Comparison of ENCODE assay signal across 8 mouse cellular contexts in genomic region chr7:5080815-5081214, GRCm38 (mm10). TPM values are rescaled to one million over a fixed set of nuclear protein-coding genes. Genes with fewer than 3 reads are reported as not detected.
DNase-seq lines count a peak whose midpoint lies in the region; ATAC-seq and TF ChIP-seq lines count a peak whose summit lies in the region.
"Had no signal": no experiment of that assay in that cellular context is flagged by ENCODE, and none has a peak within 500 bp of the region (broad histone marks: within the 10 kb centered on the region; RNA-seq: fewer than 3 reads in every experiment).

No protein-coding gene starts in this region.

- no peak for TF ChIP-seq POLR2A in limb, embryonic 14.5 days (IDR thresholded peaks at IDR 0.05; ENCODE audit: borderline replicate concordance, extremely low read depth, insufficient read depth, insufficient read length)

- H3K27ac ChIP-seq in lung, embryonic 15.5 days, result peak overlapping the region; percentile 95
- H3K27ac ChIP-seq in forebrain, embryonic 10.5 days, result peak overlapping the region; percentile 94
- H3K27ac ChIP-seq in limb, embryonic 14.5 days (replicated peaks; ENCODE audit: low read depth, low read length), result peak overlapping the region; percentile 90
- peak overlapping the region; percentile 95 for H3K27ac ChIP-seq in stomach, embryonic 15.5 days

- DNase-seq in lung, postnatal 4 days, result no peak
- no peak for DNase-seq in forebrain, embryonic 10.5 days (ENCODE audit: extremely low spot score, low spot score)
- DNase-seq in limb, embryonic 14.5 days (ENCODE audit: low spot score), result no peak
- DNase-seq in ovary, postnatal 14 days (ENCODE audit: low spot score), result no peak
- no peak for DNase-seq in adrenal gland, adult 2 months
- DNase-seq: thymus, postnatal 25 days had no signal

- ATAC-seq in lung, embryonic 15.5 days (ENCODE audit: borderline replicate concordance, extremely low read depth, low FRiP score, low TSS enrichment), result no peak
- no peak for ATAC-seq in limb, embryonic 14.5 days (ENCODE audit: low FRiP score, low read depth)
- ATAC-seq in stomach, embryonic 15.5 days (ENCODE audit: insufficient read depth, low FRiP score, low read depth), result no peak

- peaks cover 56% of the 10 kb centered on the region for H3K36me3 ChIP-seq in lung, embryonic 15.5 days
- H3K36me3 ChIP-seq in forebrain, embryonic 10.5 days (replicated peaks), result peaks cover 76% of the 10 kb centered on the region
- H3K36me3 ChIP-seq in limb, embryonic 14.5 days (ENCODE audit: control insufficient read depth, insufficient read depth, low read length), result peaks cover 54% of the 10 kb centered on the region
- peaks cover 44% of the 10 kb centered on the region for H3K36me3 ChIP-seq in stomach, embryonic 15.5 days

- H3K9ac ChIP-seq in lung, embryonic 15.5 days, result peak overlapping the region; percentile 98
- peak overlapping the region; percentile 97 for H3K9ac ChIP-seq in limb, embryonic 14.5 days (ENCODE audit: low read depth, low read length, severe bottlenecking)
- peak overlapping the region; percentile 87 for H3K9ac ChIP-seq in stomach, embryonic 15.5 days

- peaks cover 13% of the 10 kb centered on the region for H3K4me1 ChIP-seq in lung, embryonic 15.5 days
- peaks cover 17% of the 10 kb centered on the region for H3K4me1 ChIP-seq in forebrain, embryonic 10.5 days
- H3K4me1 ChIP-seq in limb, embryonic 14.5 days (ENCODE audit: control insufficient read depth, insufficient read depth, low read length), result peaks cover 10% of the 10 kb centered on the region; the same call in 1 of the 2 replicates
- peaks cover 12% of the 10 kb centered on the region for H3K4me1 ChIP-seq in stomach, embryonic 15.5 days

- peak overlapping the region; percentile 98 for H3K4me3 ChIP-seq in lung, embryonic 15.5 days
- H3K4me3 ChIP-seq in forebrain, embryonic 10.5 days, result peak overlapping the region; percentile 98
- H3K4me3 ChIP-seq in limb, embryonic 14.5 days (replicated peaks; ENCODE audit: low read length), result peak overlapping the region; percentile 99
- peak overlapping the region; percentile 86 for H3K4me3 ChIP-seq in stomach, embryonic 15.5 days (replicated peaks)

- H3K27me3 ChIP-seq in lung, embryonic 15.5 days, result no peaks in the 10 kb centered on the region
- H3K27me3 ChIP-seq in forebrain, embryonic 10.5 days (ENCODE audit: poor library complexity, severe bottlenecking), result no peaks in the 10 kb centered on the region
- H3K27me3 ChIP-seq in limb, embryonic 14.5 days (ENCODE audit: control insufficient read depth, insufficient read depth, low read length), result no peaks in the 10 kb centered on the region
- H3K27me3 ChIP-seq in stomach, embryonic 15.5 days (replicated peaks), result no peaks in the 10 kb centered on the region

- no peaks in the 10 kb centered on the region for H3K9me3 ChIP-seq in lung, embryonic 15.5 days
- H3K9me3 ChIP-seq in forebrain, embryonic 10.5 days, result no peaks in the 10 kb centered on the region
- H3K9me3 ChIP-seq in limb, embryonic 14.5 days (ENCODE audit: control insufficient read depth, low read length), result no peaks in the 10 kb centered on the region
- H3K9me3 ChIP-seq in stomach, embryonic 15.5 days, result no peaks in the 10 kb centered on the region

- peak overlapping the region; percentile 85 for H3K4me2 ChIP-seq in lung, embryonic 15.5 days
- H3K4me2 ChIP-seq in limb, embryonic 14.5 days (replicated peaks; ENCODE audit: low read depth, low read length, severe bottlenecking), result peak overlapping the region; percentile 87
- H3K4me2 ChIP-seq in stomach, embryonic 15.5 days, result peak overlapping the region; percentile 78

- WGBS in lung, embryonic 15.5 days, result 8% methylated on average over 6 of the region's 6 CpGs
- 25% methylated on average over 6 of the region's 6 CpGs for WGBS in forebrain, embryonic 10.5 days
- 7% methylated on average over 6 of the region's 6 CpGs for WGBS in limb, embryonic 14.5 days
- 13% methylated on average over 6 of the region's 6 CpGs for WGBS in stomach, embryonic 15.5 days

RNA-seq across cellular contexts. Expression of gene Epn1, which starts 0.8 kb away (rescaled TPM):
- polyA plus RNA-seq in lung, embryonic 15.5 days (2015; fragmentation: Nextera tagmentation; extraction: Ambion mirVana), result 55.1 and 60.5 TPM in 2 replicates
- polyA plus RNA-seq in forebrain, embryonic 10.5 days (2016; fragmentation: Nextera tagmentation; extraction: Ambion mirVana), result 53.5 and 54.6 TPM in 2 replicates
- 119 and 144 TPM in 2 replicates for polyA plus RNA-seq in limb, embryonic 14.5 days (2012; rRNA removed)
- polyA plus RNA-seq in limb, embryonic 14.5 days (2014; fragmentation: Nextera tagmentation; extraction: Ambion mirVana), result 69.1 and 76.2 TPM in 2 replicates
- 54.5 and 59.6 TPM in 2 replicates for polyA plus RNA-seq in stomach, embryonic 15.5 days (2015; fragmentation: Nextera tagmentation; extraction: Ambion mirVana)
- total RNA-seq in adrenal gland, adult 2 months (2021), result 100 to 1,000 TPM; 114 to 169 TPM
- polyA plus RNA-seq in adrenal gland, adult 2 months (2012; rRNA removed), result 291 and 321 TPM in 2 replicates

RNA-seq across cellular contexts. Expression of gene U2af2, which starts 18.9 kb away (rescaled TPM):
- polyA plus RNA-seq in lung, embryonic 15.5 days (2015; fragmentation: Nextera tagmentation; extraction: Ambion mirVana), result 147 and 150 TPM in 2 replicates
- 181 and 196 TPM in 2 replicates for polyA plus RNA-seq in forebrain, embryonic 10.5 days (2016; fragmentation: Nextera tagmentation; extraction: Ambion mirVana)
- polyA plus RNA-seq in limb, embryonic 14.5 days (2012; rRNA removed), result 431 and 479 TPM in 2 replicates
- polyA plus RNA-seq in limb, embryonic 14.5 days (2014; fragmentation: Nextera tagmentation; extraction: Ambion mirVana), result 123 and 128 TPM in 2 replicates
- 118 and 124 TPM in 2 replicates for polyA plus RNA-seq in stomach, embryonic 15.5 days (2015; fragmentation: Nextera tagmentation; extraction: Ambion mirVana)
- total RNA-seq in adrenal gland, adult 2 months (2021), result 100 to 1,000 TPM; 157 to 168 TPM
- polyA plus RNA-seq in adrenal gland, adult 2 months (2012; rRNA removed), result 126 and 150 TPM in 2 replicates

RNA-seq across cellular contexts. Expression of gene Zfp580, which starts 29.5 kb away (rescaled TPM):
- polyA plus RNA-seq in lung, embryonic 15.5 days (2015; fragmentation: Nextera tagmentation; extraction: Ambion mirVana), result 29.2 and 30.0 TPM in 2 replicates
- polyA plus RNA-seq in forebrain, embryonic 10.5 days (2016; fragmentation: Nextera tagmentation; extraction: Ambion mirVana), result 38.0 and 38.8 TPM in 2 replicates
- 49.7 and 70.4 TPM in 2 replicates for polyA plus RNA-seq in limb, embryonic 14.5 days (2012; rRNA removed)
- 47.5 and 57.7 TPM in 2 replicates for polyA plus RNA-seq in limb, embryonic 14.5 days (2014; fragmentation: Nextera tagmentation; extraction: Ambion mirVana)
- 27.7 and 28.6 TPM in 2 replicates for polyA plus RNA-seq in stomach, embryonic 15.5 days (2015; fragmentation: Nextera tagmentation; extraction: Ambion mirVana)
- 10 to 100 TPM in 1 of 2 experiments, 1 to 10 TPM in 1; 5.6 to 10.4 TPM for total RNA-seq in adrenal gland, adult 2 months (2021)
- polyA plus RNA-seq in adrenal gland, adult 2 months (2012; rRNA removed), result 46.5 and 61.0 TPM in 2 replicates

RNA-seq across cellular contexts. Expression of gene Rfpl4, which starts 35.9 kb away (rescaled TPM):
- not detected in 2 replicates for polyA plus RNA-seq in lung, embryonic 15.5 days (2015; fragmentation: Nextera tagmentation; extraction: Ambion mirVana)
- not detected in 2 replicates for polyA plus RNA-seq in forebrain, embryonic 10.5 days (2016; fragmentation: Nextera tagmentation; extraction: Ambion mirVana)
- not detected in 2 replicates for polyA plus RNA-seq in limb, embryonic 14.5 days (2012; rRNA removed)
- polyA plus RNA-seq in limb, embryonic 14.5 days (2014; fragmentation: Nextera tagmentation; extraction: Ambion mirVana), result not detected in 2 replicates
- not detected in 2 replicates for polyA plus RNA-seq in stomach, embryonic 15.5 days (2015; fragmentation: Nextera tagmentation; extraction: Ambion mirVana)
- under 1 TPM in 1 of 2 experiments, not detected in 1; 0.59 TPM for total RNA-seq in adrenal gland, adult 2 months (2021)
- not detected in 2 replicates for polyA plus RNA-seq in adrenal gland, adult 2 months (2012; rRNA removed)

RNA-seq across cellular contexts. Expression of gene Zfp784, which starts 42.6 kb away (rescaled TPM):
- 4.9 and 5.0 TPM in 2 replicates for polyA plus RNA-seq in lung, embryonic 15.5 days (2015; fragmentation: Nextera tagmentation; extraction: Ambion mirVana)
- 3.0 and 3.8 TPM in 2 replicates for polyA plus RNA-seq in forebrain, embryonic 10.5 days (2016; fragmentation: Nextera tagmentation; extraction: Ambion mirVana)
- 6.5 and 6.8 TPM in 2 replicates for polyA plus RNA-seq in limb, embryonic 14.5 days (2012; rRNA removed)
- 5.6 and 6.3 TPM in 2 replicates for polyA plus RNA-seq in limb, embryonic 14.5 days (2014; fragmentation: Nextera tagmentation; extraction: Ambion mirVana)
- 5.4 and 6.0 TPM in 2 replicates for polyA plus RNA-seq in stomach, embryonic 15.5 days (2015; fragmentation: Nextera tagmentation; extraction: Ambion mirVana)
- 1 to 10 TPM; 4.4 to 5.1 TPM for total RNA-seq in adrenal gland, adult 2 months (2021)
- polyA plus RNA-seq in adrenal gland, adult 2 months (2012; rRNA removed), result 7.2 and 8.2 TPM in 2 replicates
